Mouse (Mus musculus): ENCODE data around the gene Thg1l. TPM values are rescaled to one million over a fixed set of nuclear protein-coding genes. Genes with fewer than 3 reads are reported as not detected.

Gene Thg1l
- polyA plus RNA-seq, 1 experiment, result 33.7 TPM

GRCm38 (mm10) chr11:45959598-45959997 lies 4.3 kb upstream of the Thg1l start:
- Histone ChIP-seq H3K4me3 (ENCODE audit: low read depth, low read length) (no peak overlapping the region), H3K4me1 (ENCODE audit: control insufficient read depth, insufficient read depth, low read length) (no peaks in the 10 kb centered on the region), H3K27ac (ENCODE audit: insufficient read depth, low read length) (no peak overlapping the region), H3K9me3 (replicated peaks; ENCODE audit: control insufficient read depth, insufficient read depth, low read length, poor library complexity, severe bottlenecking) (peaks cover 21% of the 10 kb centered on the region), H3K9ac (ENCODE audit: low read depth, poor library complexity, severe bottlenecking) (no peak overlapping the region), H3K27me3 (ENCODE audit: control insufficient read depth, insufficient read depth, low read length, poor library complexity, severe bottlenecking) (no peaks in the 10 kb centered on the region), H3K36me3 (ENCODE audit: control insufficient read depth, insufficient read depth, low read length, poor library complexity, severe bottlenecking) (no peaks in the 10 kb centered on the region)
- no peak for TF ChIP-seq EP300 (IDR thresholded peaks at IDR 0.05; ENCODE audit: insufficient read depth, low read depth, low read length)
- TF ChIP-seq POLR2A (IDR thresholded peaks at IDR 0.05; ENCODE audit: insufficient read depth, low read length), result no peak
- TF ChIP-seq CTCF (IDR thresholded peaks at IDR 0.05; ENCODE audit: low read depth, low read length), result no peak

- Histone ChIP-seq H3K4me3 (ENCODE audit: low read depth, low read length) (no peak overlapping the region), H3K9me3 (replicated peaks; ENCODE audit: control insufficient read depth, insufficient read depth, low read length, poor library complexity, severe bottlenecking) (no peaks in the 10 kb centered on the region), H3K27ac (ENCODE audit: insufficient read depth, low read length) (no peak overlapping the region), H3K9ac (ENCODE audit: low read depth, poor library complexity, severe bottlenecking) (no peak overlapping the region), H3K27me3 (ENCODE audit: control insufficient read depth, insufficient read depth, low read length, poor library complexity, severe bottlenecking) (no peaks in the 10 kb centered on the region), H3K36me3 (ENCODE audit: control insufficient read depth, insufficient read depth, low read length, poor library complexity, severe bottlenecking) (peaks cover 17% of the 10 kb centered on the region), H3K4me1 (ENCODE audit: control insufficient read depth, insufficient read depth, low read length) (no peaks in the 10 kb centered on the region)
- TF ChIP-seq CTCF (IDR thresholded peaks at IDR 0.05; ENCODE audit: low read depth, low read length) (no peak), POLR2A (IDR thresholded peaks at IDR 0.05; ENCODE audit: insufficient read depth, low read length) (no peak), EP300 (IDR thresholded peaks at IDR 0.05; ENCODE audit: insufficient read depth, low read depth, low read length) (no peak)
Measured at GRCm38 (mm10) chr11:45947491-45947890, 7.8 kb downstream of the Thg1l start.

DNA sequence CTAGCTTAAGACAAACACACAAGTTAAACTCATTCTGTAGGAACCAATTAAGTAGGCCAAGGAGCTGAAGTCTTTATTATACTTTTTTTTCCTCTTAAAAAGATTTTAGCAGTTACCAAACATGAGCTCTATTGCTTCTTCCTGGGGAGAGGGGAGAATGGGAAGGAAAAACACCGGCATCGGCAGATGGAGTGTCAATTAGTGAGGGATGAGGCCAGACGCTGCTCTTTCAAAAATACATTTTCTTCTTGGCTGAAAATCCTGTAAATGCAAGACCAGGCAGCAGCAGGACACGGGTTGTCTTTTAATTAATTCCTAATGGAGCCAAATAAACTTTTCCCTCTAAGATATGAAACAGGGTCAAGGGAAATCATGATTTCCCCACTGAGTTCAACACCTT lies 8.5 kb downstream of the Thg1l start:
- TF ChIP-seq EP300 (IDR thresholded peaks at IDR 0.05; ENCODE audit: insufficient read depth, low read depth, low read length) (no peak), POLR2A (IDR thresholded peaks at IDR 0.05; ENCODE audit: insufficient read depth, low read length) (no peak), CTCF (IDR thresholded peaks at IDR 0.05; ENCODE audit: low read depth, low read length) (no peak)
- peaks cover 14% of the 10 kb centered on the region for H3K36me3 ChIP-seq (ENCODE audit: control insufficient read depth, insufficient read depth, low read length, poor library complexity, severe bottlenecking)
- H3K4me3 ChIP-seq (ENCODE audit: low read depth, low read length), result no peak overlapping the region
- no peak overlapping the region for H3K27ac ChIP-seq (ENCODE audit: insufficient read depth, low read length)
- no peaks in the 10 kb centered on the region for H3K4me1 ChIP-seq (ENCODE audit: control insufficient read depth, insufficient read depth, low read length)
- H3K27me3 ChIP-seq (ENCODE audit: control insufficient read depth, insufficient read depth, low read length, poor library complexity, severe bottlenecking), result no peaks in the 10 kb centered on the region
- no peak overlapping the region for H3K9ac ChIP-seq (ENCODE audit: low read depth, poor library complexity, severe bottlenecking)
- H3K9me3 ChIP-seq (replicated peaks; ENCODE audit: control insufficient read depth, insufficient read depth, low read length, poor library complexity, severe bottlenecking), result no peaks in the 10 kb centered on the region

GRCm38 (mm10) chr11:45944643-45945156 lies 10.6 kb downstream of the Thg1l start, which contains the start of gene Lsm11:
Lsm11 (minus strand) TSS chr11:45944935.
- Histone ChIP-seq H3K4me1 (ENCODE audit: control insufficient read depth, insufficient read depth, low read length) (no peaks in the 10 kb centered on the region), H3K9me3 (replicated peaks; ENCODE audit: control insufficient read depth, insufficient read depth, low read length, poor library complexity, severe bottlenecking) (no peaks in the 10 kb centered on the region), H3K27ac (ENCODE audit: insufficient read depth, low read length) (no peak within 1 kb of the TSS), H3K36me3 (ENCODE audit: control insufficient read depth, insufficient read depth, low read length, poor library complexity, severe bottlenecking) (peaks cover 10% of the 10 kb centered on the region), H3K9ac (ENCODE audit: low read depth, poor library complexity, severe bottlenecking) (peak within 1 kb of the TSS; percentile 81), H3K27me3 (ENCODE audit: control insufficient read depth, insufficient read depth, low read length, poor library complexity, severe bottlenecking) (no peaks in the 10 kb centered on the region), H3K4me3 (ENCODE audit: low read depth, low read length) (peak within 1 kb of the TSS; percentile 89)
- TF ChIP-seq EP300 (IDR thresholded peaks at IDR 0.05; ENCODE audit: insufficient read depth, low read depth, low read length), result peak; percentile 57; the same call in 1 of the 2 replicates
- TF ChIP-seq CTCF (IDR thresholded peaks at IDR 0.05; ENCODE audit: low read depth, low read length), result peak; percentile 100
- TF ChIP-seq POLR2A (IDR thresholded peaks at IDR 0.05; ENCODE audit: insufficient read depth, low read length), result no peak

DNA sequence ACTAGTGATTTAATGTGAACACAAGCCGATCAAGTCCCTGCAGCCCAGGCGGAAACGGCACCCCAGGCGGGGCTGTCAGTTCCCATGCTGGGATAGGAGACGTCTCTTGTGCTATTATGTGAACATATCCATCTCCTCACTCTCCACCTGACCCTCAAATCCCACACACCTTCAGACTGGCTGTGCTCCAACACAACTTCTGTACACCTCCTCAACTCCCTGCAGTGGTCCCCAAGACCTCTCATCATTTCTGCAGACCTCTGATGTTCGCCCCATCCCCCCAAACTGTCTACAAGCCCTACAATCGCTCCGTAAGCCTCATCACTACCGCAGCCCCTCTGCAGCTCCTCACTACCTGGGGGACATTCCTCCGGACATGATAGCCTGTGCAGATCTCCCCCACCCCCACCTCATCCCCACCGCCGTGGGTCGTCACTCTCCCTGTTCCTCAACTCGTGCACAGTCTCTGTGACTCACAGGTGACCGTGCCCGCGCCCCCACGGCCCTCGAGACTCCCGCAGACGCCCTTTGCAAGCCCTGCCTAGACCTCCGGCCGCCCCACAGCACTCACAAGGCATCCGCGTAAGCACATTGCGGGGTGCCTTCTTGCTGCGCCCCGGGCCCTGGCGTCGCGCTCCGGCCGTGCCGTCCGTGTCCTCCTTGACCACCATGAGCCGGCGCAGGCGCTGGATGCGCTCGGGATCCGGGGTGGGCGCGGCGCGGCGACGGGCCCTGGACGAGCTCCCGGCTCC lies 11.2 kb downstream of the Thg1l start:
- Histone ChIP-seq H3K4me3 (ENCODE audit: low read depth, low read length) (peak overlapping the region; percentile 89), H3K4me1 (ENCODE audit: control insufficient read depth, insufficient read depth, low read length) (no peaks in the 10 kb centered on the region), H3K9ac (ENCODE audit: low read depth, poor library complexity, severe bottlenecking) (peak overlapping the region; percentile 81), H3K36me3 (ENCODE audit: control insufficient read depth, insufficient read depth, low read length, poor library complexity, severe bottlenecking) (peaks cover 6% of the 10 kb centered on the region), H3K9me3 (replicated peaks; ENCODE audit: control insufficient read depth, insufficient read depth, low read length, poor library complexity, severe bottlenecking) (no peaks in the 10 kb centered on the region), H3K27ac (ENCODE audit: insufficient read depth, low read length) (no peak overlapping the region), H3K27me3 (ENCODE audit: control insufficient read depth, insufficient read depth, low read length, poor library complexity, severe bottlenecking) (no peaks in the 10 kb centered on the region)
- TF ChIP-seq CTCF (IDR thresholded peaks at IDR 0.05; ENCODE audit: low read depth, low read length) (no peak), EP300 (IDR thresholded peaks at IDR 0.05; ENCODE audit: insufficient read depth, low read depth, low read length) (no peak), POLR2A (IDR thresholded peaks at IDR 0.05; ENCODE audit: insufficient read depth, low read length) (no peak)

- Histone ChIP-seq H3K4me1 (ENCODE audit: control insufficient read depth, insufficient read depth, low read length) (no peaks in the 10 kb centered on the region), H3K27me3 (ENCODE audit: control insufficient read depth, insufficient read depth, low read length, poor library complexity, severe bottlenecking) (no peaks in the 10 kb centered on the region), H3K4me3 (ENCODE audit: low read depth, low read length) (no peak overlapping the region), H3K27ac (ENCODE audit: insufficient read depth, low read length) (no peak overlapping the region), H3K9me3 (replicated peaks; ENCODE audit: control insufficient read depth, insufficient read depth, low read length, poor library complexity, severe bottlenecking) (no peaks in the 10 kb centered on the region), H3K36me3 (ENCODE audit: control insufficient read depth, insufficient read depth, low read length, poor library complexity, severe bottlenecking) (peaks cover 3% of the 10 kb centered on the region), H3K9ac (ENCODE audit: low read depth, poor library complexity, severe bottlenecking) (no peak overlapping the region)
- TF ChIP-seq EP300 (IDR thresholded peaks at IDR 0.05; ENCODE audit: insufficient read depth, low read depth, low read length) (no peak), POLR2A (IDR thresholded peaks at IDR 0.05; ENCODE audit: insufficient read depth, low read length) (no peak), CTCF (IDR thresholded peaks at IDR 0.05; ENCODE audit: low read depth, low read length) (no peak)
Measured at GRCm38 (mm10) chr11:45943108-45943705, 12.1 kb downstream of the Thg1l start.
